Mouse (Mus musculus) naive thymus-derived CD4-positive, alpha-beta T cell, adult 2 months (primary cell): Measurements from ENCODE around the gene Meis1.

Experiments
- DNase-seq: peaks from one replicate; pipeline ENCODE4 v3.0.0-alpha.2; 2011; ENCODE audit warnings: low read depth

Meis1 gene

GRCm38 (mm10) chr11:18904285-18904684, 114.5 kb downstream of the Meis1 start:
- no peak for DNase-seq

- DNase-seq, result no peak
These were observed 118.3 kb downstream of the Meis1 start for GRCm38 (mm10) chr11:18900489-18900888.

- no peak for DNase-seq
These were observed 119.9 kb downstream of the Meis1 start for GRCm38 (mm10) chr11:18898862-18899261.

GRCm38 (mm10) chr11:18897921-18898646, 120.7 kb downstream of the Meis1 start:
- no peak for DNase-seq

- DNase-seq, result no peak
These were observed 121.5 kb downstream of the Meis1 start for GRCm38 (mm10) chr11:18897250-18897649.

- DNase-seq, result no peak
These were observed 126.3 kb downstream of the Meis1 start for GRCm38 (mm10) chr11:18892470-18892869.

- DNase-seq, result no peak
These were observed 129.6 kb downstream of the Meis1 start for GRCm38 (mm10) chr11:18889139-18889538.

- no peak for DNase-seq
These were observed 130.1 kb downstream of the Meis1 start for GRCm38 (mm10) chr11:18888651-18889050.

- no peak for DNase-seq
These were observed 133.0 kb downstream of the Meis1 start for GRCm38 (mm10) chr11:18885729-18886325.

- DNase-seq, result no peak
These were observed 133.6 kb downstream of the Meis1 start for GRCm38 (mm10) chr11:18885036-18885728.

GRCm38 (mm10) chr11:18883987-18884386, 134.8 kb downstream of the Meis1 start:
- no peak for DNase-seq

- no peak for DNase-seq
These were observed 135.3 kb downstream of the Meis1 start for GRCm38 (mm10) chr11:18883507-18883881.

GRCm38 (mm10) chr11:18882747-18883506, 135.9 kb downstream of the Meis1 start:
- DNase-seq, result no peak

- no peak for DNase-seq
These were observed 136.5 kb downstream of the Meis1 start for GRCm38 (mm10) chr11:18882315-18882714.

GRCm38 (mm10) chr11:18880806-18881205, 138.0 kb downstream of the Meis1 start:
- no peak for DNase-seq

GRCm38 (mm10) chr11:18879456-18879818, 139.3 kb downstream of the Meis1 start:
- DNase-seq, result no peak

GRCm38 (mm10) chr11:18878748-18879455, 139.9 kb downstream of the Meis1 start:
- no peak for DNase-seq

- DNase-seq, result no peak
These were observed 140.8 kb downstream of the Meis1 start for GRCm38 (mm10) chr11:18878016-18878415.

- DNase-seq, result no peak
These were observed 141.2 kb downstream of the Meis1 start for GRCm38 (mm10) chr11:18877626-18878011.

- no peak for DNase-seq
These were observed 141.7 kb downstream of the Meis1 start for GRCm38 (mm10) chr11:18876886-18877625.
